Mouse (Mus musculus) hindbrain, embryonic 16.5 days (tissue): Measurements from ENCODE around the gene Med1. TPM values are rescaled to one million over a fixed set of nuclear protein-coding genes. Genes with fewer than 3 reads are reported as not detected.

Experiments used
- ATAC-seq: fragments of 200-750 bp; cut with Nextera tagmentation; 2 replicates; pipeline ENCODE4 v1.8.0; 2017; ENCODE audit warnings: moderate TSS enrichment, moderate library complexity
- H3K27ac ChIP-seq: fragments of 300-500 bp; sonication (generic); 2 replicates; pipeline ENCODE4 v1.5.1; 2014; ENCODE audit warnings: low read depth, mild to moderate bottlenecking, control low read depth, low read length, moderate library complexity
- H3K27me3 ChIP-seq: fragments of 300-500 bp; sonication (generic); replicated peaks from 2 replicates; pipeline ENCODE4 v1.6.1; 2014; ENCODE audit warnings: low read length; ENCODE audit not compliant: control insufficient read depth, insufficient read depth
- H3K36me3 ChIP-seq: fragments of 300-500 bp; sonication (generic); 2 replicates; pipeline ENCODE4 v1.6.1; 2014; ENCODE audit warnings: mild to moderate bottlenecking, low read length, moderate library complexity, mixed read lengths; ENCODE audit not compliant: control insufficient read depth, insufficient read depth
- H3K4me1 ChIP-seq: fragments of 300-500 bp; sonication (generic); 2 replicates; pipeline ENCODE4 v1.6.1; 2014; ENCODE audit warnings: low read depth, low read length; ENCODE audit not compliant: control insufficient read depth, insufficient read depth
- H3K4me2 ChIP-seq: fragments of 300-500 bp; sonication (generic); 2 replicates; pipeline ENCODE4 v1.6.1; 2014; ENCODE audit warnings: mild to moderate bottlenecking, low read length, control low read depth, moderate library complexity
- H3K4me3 ChIP-seq: fragments of 300-500 bp; sonication (generic); 2 replicates; pipeline ENCODE4 v1.5.1; 2014; ENCODE audit warnings: mild to moderate bottlenecking, low read length, control low read depth, moderate library complexity
- H3K9ac ChIP-seq: fragments of 300-500 bp; sonication (generic); 2 replicates; pipeline ENCODE4 v1.6.1; 2014; ENCODE audit warnings: low read depth, mild to moderate bottlenecking, control low read depth, low read length, moderate library complexity
- H3K9me3 ChIP-seq: fragments of 300-500 bp; sonication (generic); 2 replicates; pipeline ENCODE4 v1.6.1; 2014; ENCODE audit warnings: mild to moderate bottlenecking, low read length, moderate library complexity; ENCODE audit not compliant: control insufficient read depth
- WGBS: fragments of 180-500 bp; shearing (Covaris S2); extraction: QIAGEN DNeasy Blood & Tissue Kit; methylation state at CpG from one replicate; pipeline ENCODE4 v1.1.7; 2014; 5-methylcytosine and 5-hydroxymethylcytosine counted together
- microRNA-seq: library from miRNA; unstranded; fragments of <30 nt; microRNA quantifications from one replicate; pipeline ENCODE4, GENCODE M21; 2017
- polyA plus RNA-seq: library from polyadenylated mRNA; unstranded; fragments of >200 nt; fragmentation: Nextera tagmentation; extraction: Ambion mirVana; gene quantifications from 2 replicates; pipeline ENCODE4 v1.2.1, GENCODE M21; 2015

Med1 gene
- polyA plus RNA-seq, 1 experiment from 2014 or later = 48.7 TPM

- Histone ChIP-seq H3K4me1 (no peaks in the 10 kb centered on the region), H3K4me3 (no peak overlapping the region), H3K9ac (no peak overlapping the region), H3K4me2 (no peak overlapping the region), H3K27ac (no peak overlapping the region), H3K9me3 (no peaks in the 10 kb centered on the region), H3K36me3 (no peaks in the 10 kb centered on the region), H3K27me3 (no peaks in the 10 kb centered on the region)
- ATAC-seq = no peak
- WGBS = 66% methylated on average over 4 of the region's 4 CpGs
These were observed 58.1 kb downstream of the Med1 start for GRCm38 (mm10) chr11:98134951-98135350.

- no peak for ATAC-seq
- peaks cover 9% of the 10 kb centered on the region; the same call in 1 of the 2 replicates for H3K36me3 ChIP-seq
- WGBS = 93% methylated on average over 5 of the region's 5 CpGs
- no peak overlapping the region for H3K4me2 ChIP-seq
- no peak overlapping the region for H3K9ac ChIP-seq
- H3K9me3 ChIP-seq = no peaks in the 10 kb centered on the region
- H3K4me1 ChIP-seq = no peaks in the 10 kb centered on the region
- H3K27me3 ChIP-seq = no peaks in the 10 kb centered on the region
- H3K4me3 ChIP-seq = no peak overlapping the region
- no peak overlapping the region for H3K27ac ChIP-seq
These were observed 69.7 kb downstream of the Med1 start for GRCm38 (mm10) chr11:98123424-98123823.

- H3K4me2 ChIP-seq = no peak overlapping the region
- no peak for ATAC-seq
- H3K27me3 ChIP-seq = no peaks in the 10 kb centered on the region
- no peak overlapping the region for H3K9ac ChIP-seq
- 88% methylated on average over 1 of the region's 1 CpGs for WGBS
- H3K4me1 ChIP-seq = no peaks in the 10 kb centered on the region
- H3K9me3 ChIP-seq = no peaks in the 10 kb centered on the region
- no peak overlapping the region for H3K27ac ChIP-seq
- peaks cover 14% of the 10 kb centered on the region for H3K36me3 ChIP-seq
- no peak overlapping the region for H3K4me3 ChIP-seq
These were observed 78.7 kb downstream of the Med1 start for GRCm38 (mm10) chr11:98114363-98114762.

DNA sequence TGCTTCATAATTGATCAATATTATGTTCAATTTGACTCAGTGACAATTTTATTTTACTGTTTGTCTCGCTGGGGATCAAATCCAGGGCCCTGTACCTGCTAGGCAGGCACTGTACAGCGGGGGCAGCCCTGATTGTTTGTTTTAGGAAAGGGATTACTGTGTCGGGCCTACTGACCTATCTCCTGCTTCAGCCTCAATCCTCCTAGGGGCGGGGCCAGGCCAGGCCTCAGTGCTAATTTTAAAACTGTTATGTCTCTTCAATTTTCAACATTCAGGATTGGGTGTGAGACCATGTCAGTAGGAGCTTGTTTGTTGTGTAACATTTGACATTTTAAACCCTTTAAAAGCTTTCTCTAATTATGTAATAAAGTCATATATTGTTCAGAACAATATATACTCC is 79.6 kb downstream of the Med1 start:
- Histone ChIP-seq H3K27ac (no peak overlapping the region), H3K4me1 (no peaks in the 10 kb centered on the region), H3K9me3 (no peaks in the 10 kb centered on the region), H3K4me2 (no peak overlapping the region), H3K27me3 (no peaks in the 10 kb centered on the region), H3K4me3 (no peak overlapping the region), H3K36me3 (peaks cover 12% of the 10 kb centered on the region), H3K9ac (no peak overlapping the region)
- 78% methylated on average over 4 of the region's 4 CpGs for whole genome bisulfite sequencing
- no peak for ATAC-seq

DNA sequence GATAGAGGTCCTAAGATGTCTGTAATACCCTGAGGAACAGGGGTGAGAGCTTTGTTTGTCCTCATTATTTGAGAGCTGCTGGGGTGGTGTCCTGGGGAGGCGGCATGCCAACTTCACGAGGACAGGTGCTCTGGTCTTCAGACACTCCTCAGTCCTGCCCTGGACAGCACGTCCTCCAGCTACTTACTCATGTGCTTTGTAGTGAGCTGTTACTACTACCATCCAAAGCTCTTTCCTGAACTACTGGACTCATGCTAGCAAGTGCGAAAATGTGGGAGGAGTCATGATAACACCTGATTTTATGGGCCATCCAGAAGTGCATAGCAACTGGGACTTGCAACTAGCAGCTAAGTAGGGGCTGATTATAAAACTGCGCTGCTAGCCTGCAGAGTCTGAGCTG is 83.4 kb downstream of the Med1 start:
- Histone ChIP-seq H3K9me3 (no peaks in the 10 kb centered on the region), H3K27me3 (no peaks in the 10 kb centered on the region), H3K4me1 (no peaks in the 10 kb centered on the region), H3K36me3 (peaks cover 26% of the 10 kb centered on the region), H3K4me3 (no peak overlapping the region), H3K27ac (no peak overlapping the region), H3K4me2 (no peak overlapping the region), H3K9ac (no peak overlapping the region)
- ATAC-seq = no peak
- 96% methylated on average over 5 of the region's 5 CpGs for WGBS

Small RNA genes within 50 kb of the gene (microRNA-seq; reads per million reads assigned to microRNA genes)
- gene Gm27399 = not detected

Other genes starting within 250 kb of the Med1 start
- gene Plxdc1, start 206.8 kb downstream of the Med1 start, polyA plus RNA-seq = 2.1 and 2.8 TPM in 2 replicates
- gene Arl5c, start 197.1 kb downstream of the Med1 start, polyA plus RNA-seq = 7.3 and 7.6 TPM in 2 replicates
- 59.6 and 69.0 TPM in 2 replicates for gene Cacnb1, start 170.3 kb downstream of the Med1 start, polyA plus RNA-seq
- gene Rpl19, start 166.6 kb downstream of the Med1 start, polyA plus RNA-seq = 578 and 612 TPM in 2 replicates
- 7.9 and 9.8 TPM in 2 replicates for gene Stac2, start 139.8 kb downstream of the Med1 start, polyA plus RNA-seq
- 20.9 and 26.3 TPM in 2 replicates for gene Fbxl20, start 42.9 kb downstream of the Med1 start, polyA plus RNA-seq
- gene Cdk12, start 9.8 kb upstream of the Med1 start, polyA plus RNA-seq = 6.1 and 7.7 TPM in 2 replicates
- 22.9 and 23.4 TPM in 2 replicates for gene Neurod2, start 136.4 kb upstream of the Med1 start, polyA plus RNA-seq
- gene Ppp1r1b, start 155.1 kb upstream of the Med1 start, polyA plus RNA-seq = 7.7 and 9.3 TPM in 2 replicates
- 39.0 and 39.9 TPM in 2 replicates for gene Stard3, start 165.1 kb upstream of the Med1 start, polyA plus RNA-seq
- 0.16 and 1.7 TPM in 2 replicates for gene Tcap, start 190.5 kb upstream of the Med1 start, polyA plus RNA-seq
- gene Pnmt, start 193.2 kb upstream of the Med1 start, polyA plus RNA-seq = 4.5 and 4.9 TPM in 2 replicates
- gene Pgap3, start 207.2 kb upstream of the Med1 start, polyA plus RNA-seq = 8.2 and 9.3 TPM in 2 replicates
- gene Erbb2, start 219.2 kb upstream of the Med1 start, polyA plus RNA-seq = 6.6 and 10.0 TPM in 2 replicates
- gene Mien1, start 245.7 kb upstream of the Med1 start, polyA plus RNA-seq = 250 and 276 TPM in 2 replicates